Mouse (Mus musculus) lung, postnatal 0 days (tissue): ENCODE measurements around the gene Ermard.

Experiments used
- CTCF ChIP-seq: IDR thresholded peaks from 2 replicates; pipeline ENCODE4 v1.5.1; 2016; ENCODE audit warnings: antibody characterized with exemption, mild to moderate bottlenecking
- EP300 ChIP-seq: IDR thresholded peaks from 2 replicates; pipeline ENCODE4 v1.6.1; 2016; ENCODE audit warnings: antibody characterized with exemption, mild to moderate bottlenecking, control low read depth

- TF ChIP-seq EP300 (no peak), CTCF (no peak)
These were observed 19.3 kb downstream of the Ermard start for GRCm38 (mm10) chr17:15060356-15060755.
